Mouse (Mus musculus) gastrocnemius, postnatal 10 days (tissue): ENCODE data around the gene Kdm4b. TPM values are rescaled to one million over a fixed set of nuclear protein-coding genes. Genes with fewer than 3 reads are reported as not detected.

Source experiments
- DNase-seq: peaks from one replicate; pipeline ENCODE4 v3.0.0; 2021; ENCODE audit warnings: mixed read lengths
- total RNA-seq, 2 experiments: library from RNA; stranded (reverse); gene quantifications; 2 replicates each; pipeline ENCODE4 v1.2.3; 2021

Gene Kdm4b
- total RNA-seq, 2 experiments from 2014 or later, result 24.9 to 28.6 TPM

DNA sequence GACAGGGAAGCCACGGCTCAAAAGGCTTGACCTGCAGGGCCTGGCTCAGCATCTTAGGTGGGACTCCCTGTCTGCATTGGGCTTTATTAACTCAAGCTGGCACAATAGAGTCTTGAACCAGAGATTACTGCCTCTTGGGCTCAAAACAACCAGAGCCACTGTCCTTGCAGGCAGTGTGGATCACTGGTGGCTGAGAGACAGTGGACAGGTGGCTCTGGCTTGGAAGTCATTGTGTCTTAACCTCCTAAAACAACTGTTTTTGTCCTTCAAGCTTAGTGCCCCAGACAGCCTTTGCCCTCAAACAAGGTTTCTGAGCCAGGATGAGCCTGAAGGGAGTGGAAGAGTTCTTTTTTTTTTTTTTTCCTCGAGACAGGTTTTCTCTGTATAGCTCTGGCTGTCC lies 19.5 kb downstream of the Kdm4b start:
- no peak for DNase-seq

DNA sequence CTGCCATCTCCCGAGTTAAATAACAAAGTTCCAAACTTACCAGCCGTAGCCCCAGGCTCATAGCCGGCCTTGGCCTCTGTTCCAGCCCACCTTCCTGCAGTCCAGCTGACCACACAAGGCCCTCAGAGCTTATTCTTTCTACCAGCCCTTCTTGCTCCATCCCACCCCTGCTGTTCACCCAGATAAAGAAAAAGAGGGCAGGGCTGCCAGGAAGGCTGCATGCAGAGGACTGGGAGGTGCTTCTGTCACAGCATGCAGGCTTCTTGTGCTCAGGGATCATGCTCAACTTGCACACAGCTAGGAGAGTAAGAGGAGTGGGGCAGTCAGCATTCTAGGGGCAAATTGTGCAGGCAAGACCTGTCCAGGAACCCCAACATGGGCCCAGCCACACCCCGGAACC lies 22.3 kb downstream of the Kdm4b start:
- no peak for DNase-seq

DNA sequence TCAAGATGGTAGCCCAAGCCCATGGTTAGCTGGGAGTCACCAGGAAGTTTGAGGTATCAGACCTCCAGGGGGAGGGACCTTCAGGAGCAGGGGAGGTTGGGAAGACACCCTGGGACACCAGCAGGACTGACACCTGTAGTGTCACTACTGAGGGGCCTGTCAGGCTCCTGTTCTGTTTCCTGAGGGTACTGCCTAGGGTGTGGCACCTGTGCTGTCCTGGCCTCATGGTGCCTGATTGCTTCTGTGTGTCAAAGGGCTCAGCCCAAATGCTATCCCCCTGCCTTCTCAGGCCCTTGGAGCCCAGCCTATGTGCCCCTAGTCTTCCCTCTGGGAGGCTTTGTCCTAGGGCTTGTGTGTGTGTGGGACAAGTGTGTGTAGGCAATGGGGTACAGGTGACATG lies 22.7 kb downstream of the Kdm4b start:
- no peak for DNase-seq

DNA sequence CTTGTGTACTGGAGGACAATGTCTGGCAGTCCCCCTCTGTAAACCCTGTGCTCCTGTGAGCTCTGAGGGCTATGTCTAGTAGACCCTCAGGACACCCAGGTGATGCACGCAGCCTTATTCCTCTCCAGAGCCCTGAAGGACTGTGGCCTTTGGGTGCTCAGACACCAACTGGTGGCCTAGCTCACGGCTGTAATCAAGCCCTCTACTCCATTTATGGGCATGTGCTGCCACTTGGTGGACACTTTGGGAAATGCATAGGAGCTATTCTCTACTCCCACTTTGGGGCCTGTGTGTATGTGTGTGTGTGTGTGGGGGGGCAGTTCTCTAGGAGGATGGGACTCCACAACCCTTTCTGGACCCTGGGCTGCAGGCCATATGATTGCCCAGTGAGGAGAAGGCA lies 24.8 kb downstream of the Kdm4b start:
- peak; percentile 91 for DNase-seq

DNA sequence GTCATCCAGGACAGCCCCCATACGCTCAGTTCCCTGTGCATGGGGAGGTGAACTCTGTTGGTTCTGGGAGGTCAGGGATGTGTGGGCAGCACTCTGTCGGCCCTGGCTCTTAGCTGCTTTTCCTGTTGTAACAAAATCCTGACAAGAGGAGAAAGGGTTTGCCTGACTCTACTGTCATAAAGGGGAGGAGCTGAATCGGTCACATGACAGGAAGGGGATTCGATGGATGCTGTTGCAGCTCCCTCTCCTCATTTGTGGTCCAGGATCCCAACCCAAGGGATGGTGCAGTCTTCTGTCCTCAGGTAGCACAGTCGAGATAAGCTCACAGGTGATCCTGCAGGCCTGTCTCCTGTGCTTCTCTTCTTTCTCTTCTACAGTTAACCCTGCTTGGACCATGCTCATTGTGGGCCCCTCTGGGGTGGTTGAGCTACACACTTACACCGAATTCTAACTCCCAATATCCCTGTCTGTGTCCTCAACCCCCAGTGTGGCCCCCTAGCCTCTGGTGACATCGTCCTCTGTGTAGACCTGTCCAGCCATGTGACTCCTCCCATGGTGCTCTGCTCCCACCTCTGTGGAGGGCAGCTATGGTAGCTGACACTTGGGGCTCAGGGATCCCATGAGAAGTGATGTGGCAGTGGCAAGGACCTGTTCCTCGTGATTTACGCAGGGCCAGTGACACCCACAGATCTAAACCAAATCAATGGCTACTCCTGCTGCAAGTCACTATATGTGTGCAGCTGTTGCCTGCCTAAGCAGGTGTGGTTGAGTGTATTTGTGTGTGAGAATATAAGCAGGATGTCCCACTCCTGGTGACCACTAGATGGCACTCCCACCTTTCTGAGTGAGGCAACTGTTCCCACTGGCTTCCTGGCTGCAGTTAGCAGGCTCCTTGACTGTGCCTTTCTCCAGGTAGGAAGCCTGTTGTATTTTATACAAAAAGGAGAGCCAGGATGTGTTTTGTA lies 31.3 kb downstream of the Kdm4b start:
- DNase-seq, result peak; percentile 56

DNA sequence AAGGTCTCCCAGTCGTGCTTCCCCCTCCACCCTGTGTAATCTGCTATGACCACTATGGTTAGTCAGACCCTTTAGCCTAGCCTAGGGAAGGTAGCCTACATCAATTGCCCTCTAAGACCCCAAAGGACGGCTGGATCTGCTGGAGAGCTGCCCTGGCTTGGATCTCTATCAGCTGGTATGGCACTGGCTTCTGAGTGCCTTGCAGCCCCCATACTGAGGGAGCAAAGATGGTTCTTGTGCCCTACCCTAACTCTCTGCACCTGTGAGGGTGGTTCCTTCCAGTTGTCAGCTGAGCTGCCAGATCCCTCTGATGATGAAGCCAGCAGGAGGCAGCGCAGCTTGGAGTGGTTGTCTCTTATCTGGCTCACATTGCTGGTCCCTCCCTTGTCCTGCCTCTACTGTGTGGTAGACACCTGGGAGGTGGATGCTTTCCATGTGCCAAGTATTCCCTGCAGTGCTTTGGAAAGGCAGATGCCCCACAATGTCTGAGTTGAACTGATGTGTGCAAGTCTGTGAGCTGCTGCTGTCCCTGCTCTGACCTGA lies 33.4 kb downstream of the Kdm4b start:
- no peak for DNase-seq

DNA sequence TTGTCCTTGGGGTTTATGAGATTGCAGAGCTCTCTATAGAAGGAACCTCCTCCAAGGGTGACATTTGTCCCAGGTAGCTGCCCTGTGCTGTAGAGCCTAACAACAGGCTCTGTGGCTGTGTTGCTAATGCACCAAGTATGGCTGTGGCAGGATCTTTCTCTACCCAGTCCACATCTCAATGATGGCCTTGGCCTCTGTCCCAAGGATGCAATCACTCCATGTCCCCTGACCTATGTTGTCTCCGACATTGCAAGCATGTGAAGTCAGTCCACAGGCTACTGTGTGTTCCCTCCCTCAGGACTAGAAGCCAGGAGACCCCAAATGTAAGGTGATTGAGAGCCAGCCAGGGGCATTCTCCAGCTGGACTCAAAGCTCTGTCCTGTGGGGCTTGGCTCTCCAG lies 34.0 kb downstream of the Kdm4b start:
- no peak for DNase-seq

DNA sequence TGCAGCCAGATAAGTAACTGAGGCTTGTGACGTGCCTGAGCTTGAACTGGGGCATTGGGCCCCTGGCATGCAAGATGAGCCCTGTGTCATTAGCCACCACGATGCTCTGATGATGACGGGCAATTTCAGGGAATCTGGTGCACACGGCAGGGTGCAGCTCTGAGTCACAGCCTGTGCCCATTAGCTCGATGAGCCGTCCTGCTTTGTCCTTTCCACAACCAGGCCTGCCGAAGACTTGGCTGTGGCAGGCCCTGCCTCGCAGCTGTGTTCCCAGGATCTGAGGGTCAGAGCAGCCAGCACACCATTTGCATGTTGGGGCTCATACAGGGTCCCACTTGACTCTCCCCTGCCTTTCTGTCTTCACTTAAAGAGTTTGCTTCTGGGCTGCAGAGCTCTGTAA lies 34.6 kb downstream of the Kdm4b start:
- DNase-seq, result no peak

DNA sequence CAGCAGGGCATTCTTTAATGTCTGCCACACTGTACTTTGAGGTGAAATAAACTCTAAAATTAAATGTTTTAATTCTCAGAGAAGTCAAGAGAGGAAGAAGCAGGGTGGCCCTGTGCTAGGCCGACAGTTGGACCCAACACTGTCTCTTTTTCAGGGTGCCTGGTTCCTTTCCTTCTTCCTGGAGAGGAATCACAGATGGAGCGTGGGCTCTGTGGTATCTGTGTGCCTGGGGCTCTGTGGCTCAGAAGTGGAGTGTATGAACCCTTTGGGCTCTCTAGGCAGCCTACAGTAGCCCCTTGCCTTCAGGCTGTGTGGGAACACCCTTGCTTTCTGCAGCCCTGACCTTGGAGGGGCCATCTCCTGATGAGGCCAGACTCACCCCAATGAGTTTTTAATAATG lies 35.7 kb downstream of the Kdm4b start:
- DNase-seq, result no peak

DNA sequence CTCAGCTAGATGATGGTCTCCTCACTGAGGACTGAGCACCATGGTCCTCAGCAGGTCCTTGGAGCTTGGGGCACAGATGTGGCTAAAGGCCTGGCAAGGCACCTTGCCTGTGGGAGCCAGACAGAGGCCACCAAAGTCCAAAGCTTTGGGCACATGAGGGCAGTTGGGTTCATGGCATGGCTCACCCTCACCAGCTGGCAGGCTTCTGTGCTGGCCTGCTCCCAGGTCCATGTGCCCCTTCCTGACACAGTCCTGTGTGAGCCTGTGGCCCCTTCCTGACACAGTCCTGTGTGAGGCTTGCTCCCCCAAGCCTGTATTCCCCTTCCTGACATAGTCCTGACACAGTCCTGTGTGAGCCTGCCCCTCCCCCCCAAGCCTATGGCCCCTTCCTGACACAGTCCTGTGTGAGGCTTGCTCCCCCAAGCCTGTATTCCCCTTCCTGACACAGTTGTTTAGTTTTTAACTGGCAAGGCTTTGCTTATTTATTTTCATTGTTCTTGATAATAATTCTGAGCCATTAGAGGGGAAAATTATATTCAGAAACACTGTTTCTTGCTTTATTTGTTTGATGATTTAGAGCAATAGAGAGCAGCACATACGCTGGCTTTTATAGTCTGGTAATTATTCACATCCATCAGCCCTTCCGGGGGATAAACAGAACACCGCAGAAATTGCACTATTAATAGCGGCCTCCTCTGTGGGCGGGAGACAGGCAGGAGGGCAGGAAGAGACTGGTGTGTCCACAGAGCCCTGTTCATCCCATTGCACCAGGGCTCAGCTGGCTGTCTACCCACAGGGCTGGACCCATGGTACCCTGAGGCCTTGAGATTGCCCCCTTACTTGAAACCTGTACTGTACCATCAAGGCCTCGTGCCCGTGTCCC lies 40.2 kb downstream of the Kdm4b start:
- no peak for DNase-seq

DNA sequence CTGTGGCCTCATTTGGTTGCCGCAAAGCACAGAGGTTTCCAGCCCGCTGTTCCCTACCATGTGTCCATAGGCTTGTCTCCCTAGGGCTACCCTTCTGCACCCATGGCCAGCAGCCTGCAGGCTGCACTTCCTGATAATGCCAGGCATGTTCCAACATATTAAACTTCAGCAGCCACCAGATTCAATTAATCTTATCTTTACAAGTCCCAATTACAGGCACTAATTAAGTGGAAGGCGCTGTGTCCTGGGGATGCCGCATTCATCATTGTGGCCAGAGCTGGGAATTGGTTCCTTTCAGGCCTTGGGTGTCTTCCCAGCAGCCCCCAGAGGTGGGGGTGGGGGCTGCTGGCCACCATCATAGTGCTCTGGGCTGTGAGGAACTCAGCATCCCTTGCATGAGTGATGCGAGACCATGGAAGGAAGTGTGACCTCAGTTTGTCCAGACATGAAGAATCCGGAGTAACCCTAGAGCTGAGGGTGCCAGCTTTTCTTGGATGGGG lies 42.5 kb downstream of the Kdm4b start:
- DNase-seq, result no peak

DNA sequence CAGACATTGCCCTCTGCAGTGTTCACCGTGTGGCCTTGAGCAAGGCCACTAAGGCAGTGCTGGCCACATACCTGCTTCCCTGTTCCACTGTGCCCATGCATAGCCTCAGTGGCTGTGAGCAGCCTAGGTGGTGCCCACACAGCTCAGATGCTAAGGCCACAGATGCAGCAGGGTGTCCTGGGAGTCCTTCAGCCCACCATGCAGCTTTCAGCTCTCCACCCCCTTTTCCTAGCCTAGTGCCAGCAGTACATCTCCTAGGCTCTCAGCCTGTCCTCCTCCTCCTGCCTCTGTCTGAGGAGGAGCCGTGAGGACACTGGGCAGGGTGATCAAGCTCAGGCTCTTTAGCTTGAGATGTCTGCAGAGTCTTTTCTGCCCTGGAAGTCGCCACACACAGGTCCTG lies 44.2 kb downstream of the Kdm4b start:
- no peak for DNase-seq

DNA sequence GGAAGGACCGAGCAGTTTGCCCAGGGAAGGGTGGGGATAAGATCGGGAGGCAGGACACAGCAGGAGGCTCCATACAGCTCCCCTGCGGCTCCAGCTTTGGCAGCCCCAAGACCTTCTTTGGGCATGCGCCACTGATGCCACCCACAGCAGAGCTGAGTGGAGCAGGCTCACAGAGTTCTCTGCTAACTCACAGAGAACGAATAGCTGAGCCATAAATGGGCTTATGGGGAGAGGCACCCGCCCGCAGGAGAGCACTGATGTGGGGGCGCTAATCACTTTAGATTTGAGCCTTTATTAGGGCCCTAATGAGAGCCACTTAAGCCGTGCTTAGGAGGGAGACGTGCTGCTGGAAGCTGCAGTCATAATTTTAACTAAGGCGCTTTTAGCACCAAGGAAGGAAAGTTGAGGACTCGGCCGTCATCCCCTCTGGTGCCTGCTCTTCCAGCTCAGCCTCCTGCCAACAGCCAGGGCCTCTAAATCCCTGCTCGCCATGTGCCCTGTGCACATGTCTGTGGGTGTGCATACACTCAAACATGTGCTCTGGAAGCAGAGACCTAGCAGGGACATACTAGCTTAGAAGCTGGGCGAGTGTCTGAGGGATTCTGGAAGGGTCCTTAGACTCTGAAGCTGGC lies 45.3 kb downstream of the Kdm4b start:
- DNase-seq, result no peak

DNA sequence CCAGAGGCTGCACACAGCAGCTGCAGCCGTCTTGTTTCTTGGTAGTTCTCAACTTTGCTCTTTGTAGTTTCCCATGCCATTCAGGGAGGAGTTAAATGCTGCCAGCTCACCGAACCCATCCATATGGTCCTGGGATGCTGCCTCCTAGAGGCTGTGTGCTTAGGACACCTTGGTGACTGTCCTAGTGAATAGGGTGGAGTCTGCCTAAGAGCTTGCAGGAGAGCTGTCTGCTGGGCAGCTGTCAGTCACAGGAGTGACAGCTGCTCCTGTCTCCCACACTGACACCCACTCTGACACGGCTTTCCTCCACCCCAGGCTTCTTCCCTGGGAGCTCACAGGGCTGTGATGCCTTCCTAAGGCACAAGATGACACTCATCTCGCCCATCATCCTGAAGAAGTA lies 46.2 kb downstream of the Kdm4b start:
- DNase-seq, result no peak

DNA sequence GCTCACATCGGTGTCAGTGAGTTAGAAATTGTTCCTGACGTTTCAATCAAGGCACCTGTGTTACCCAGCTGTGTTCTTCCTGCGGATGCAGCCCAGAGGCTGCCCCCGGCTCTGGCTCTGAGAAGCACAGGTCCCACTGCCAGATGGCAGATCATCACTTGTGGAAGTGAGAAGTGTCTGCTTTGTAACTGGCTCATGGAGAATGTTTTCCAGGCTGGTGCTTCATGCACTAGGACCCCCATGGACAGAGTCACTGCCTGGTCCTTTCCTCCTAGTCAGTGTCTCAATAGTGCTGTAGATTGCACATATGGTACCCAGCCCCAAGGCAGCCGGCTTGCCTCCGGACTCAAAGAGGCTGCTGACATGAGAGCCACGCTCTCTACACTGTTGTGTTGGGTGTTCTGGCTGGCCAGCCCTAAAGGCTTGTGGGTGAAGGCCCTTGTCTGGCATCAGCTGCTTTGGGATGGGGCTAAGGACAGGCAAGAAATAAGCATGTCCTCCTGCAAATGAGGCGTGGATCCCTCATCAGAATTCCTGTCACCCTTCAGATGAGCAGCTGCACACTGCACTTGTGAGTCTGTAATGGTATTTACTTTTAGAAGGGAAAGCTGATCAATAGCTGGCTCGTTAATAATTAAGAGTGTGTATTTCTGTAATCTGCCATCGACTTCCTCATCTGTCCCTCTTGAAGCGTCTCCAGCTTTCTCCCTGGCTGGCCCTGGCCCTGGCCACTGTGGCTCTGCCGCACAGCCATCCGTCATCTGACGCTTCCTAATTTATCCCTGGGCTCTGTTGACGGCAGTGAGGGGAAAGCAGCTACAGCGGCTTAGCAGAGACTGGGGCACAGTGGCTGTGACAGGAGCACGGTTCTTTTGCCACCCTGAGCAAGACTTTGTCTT lies 47.5 kb downstream of the Kdm4b start:
- no peak for DNase-seq

DNA sequence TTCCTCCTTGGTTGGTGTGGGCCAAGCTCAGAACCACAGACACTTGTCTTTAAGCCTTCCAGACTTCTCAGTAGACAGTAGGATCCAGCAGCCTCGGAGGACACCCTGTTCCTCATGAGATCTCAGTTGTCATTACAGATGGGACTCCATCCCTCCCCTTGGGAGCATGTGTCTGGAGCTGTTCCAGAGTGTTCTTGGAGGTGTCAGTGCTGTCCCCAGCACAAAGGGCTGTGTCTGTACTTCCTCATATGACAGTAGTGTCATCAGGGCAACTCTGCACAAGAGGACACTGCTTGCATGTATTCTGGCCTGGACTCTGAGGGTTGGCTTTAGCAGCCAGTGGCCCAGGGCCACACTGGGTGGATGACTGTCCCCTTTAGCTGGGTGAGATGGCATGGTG lies 49.0 kb downstream of the Kdm4b start:
- DNase-seq, result no peak

DNA sequence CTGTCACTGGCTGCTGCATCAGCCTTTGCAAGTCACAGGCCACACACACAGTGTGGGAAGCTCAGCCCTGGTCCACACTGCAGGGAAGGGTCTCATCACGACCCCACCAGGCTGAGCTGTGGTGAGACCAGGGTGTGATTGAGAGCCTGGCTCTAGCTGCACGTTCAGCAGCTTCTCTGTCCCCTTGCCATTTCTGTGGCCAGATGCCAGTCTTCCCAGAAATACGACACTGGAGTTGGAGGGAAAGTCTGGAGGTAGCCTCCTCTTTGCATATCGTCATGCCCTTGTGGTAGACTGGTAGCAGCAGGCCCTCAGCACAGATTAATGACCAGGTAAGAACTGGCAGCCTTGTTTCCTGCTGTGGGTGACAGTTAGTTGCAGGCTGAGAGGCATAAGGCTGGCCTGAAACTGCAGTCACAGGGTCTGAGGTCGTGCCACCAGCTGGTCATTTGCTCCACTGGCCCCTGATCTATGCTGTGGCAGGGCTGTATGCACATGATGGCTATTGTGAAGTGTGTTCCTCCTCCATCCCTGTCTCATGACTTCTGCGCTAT lies 53.5 kb downstream of the Kdm4b start:
- DNase-seq, result no peak

DNA sequence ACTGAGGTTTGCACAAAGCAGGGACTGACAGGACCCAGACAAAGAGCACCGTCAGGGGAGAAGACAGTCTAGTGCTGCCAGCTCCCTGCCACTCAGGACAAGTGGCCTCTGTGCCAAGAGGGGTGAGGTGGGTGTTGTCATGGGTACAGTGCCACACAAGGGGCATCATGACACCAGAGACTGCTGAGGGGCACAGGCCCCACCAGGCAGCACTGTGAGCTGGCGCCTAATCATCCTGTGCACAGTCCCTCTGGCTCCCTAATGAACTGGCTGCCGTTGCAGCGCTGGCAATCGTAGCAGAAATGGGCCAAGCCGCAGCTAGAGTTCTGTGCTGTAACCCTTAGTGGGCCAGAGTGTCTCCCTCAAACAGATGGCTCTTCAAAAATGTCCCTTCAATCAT lies 54.4 kb downstream of the Kdm4b start:
- DNase-seq, result no peak

DNA sequence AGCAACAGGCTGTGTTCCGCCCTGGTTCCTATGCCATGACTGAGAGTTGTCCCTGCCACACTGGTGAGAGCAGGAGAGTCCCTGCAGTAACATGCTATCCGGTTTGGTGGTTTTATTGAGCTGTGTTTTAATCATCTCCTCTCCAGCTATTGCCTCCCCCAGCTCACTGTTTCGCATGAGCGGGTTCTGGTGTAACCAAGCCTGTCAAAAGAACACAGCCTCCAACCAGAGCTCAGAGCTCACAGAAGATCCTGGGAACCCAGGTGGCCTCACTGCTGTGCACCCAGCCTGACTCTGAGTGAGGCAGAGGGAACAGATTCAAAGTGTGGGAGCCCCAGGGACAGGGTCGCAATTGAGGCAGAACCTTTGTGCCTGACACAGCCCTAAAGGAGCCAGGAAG lies 55.3 kb downstream of the Kdm4b start:
- no peak for DNase-seq

DNA sequence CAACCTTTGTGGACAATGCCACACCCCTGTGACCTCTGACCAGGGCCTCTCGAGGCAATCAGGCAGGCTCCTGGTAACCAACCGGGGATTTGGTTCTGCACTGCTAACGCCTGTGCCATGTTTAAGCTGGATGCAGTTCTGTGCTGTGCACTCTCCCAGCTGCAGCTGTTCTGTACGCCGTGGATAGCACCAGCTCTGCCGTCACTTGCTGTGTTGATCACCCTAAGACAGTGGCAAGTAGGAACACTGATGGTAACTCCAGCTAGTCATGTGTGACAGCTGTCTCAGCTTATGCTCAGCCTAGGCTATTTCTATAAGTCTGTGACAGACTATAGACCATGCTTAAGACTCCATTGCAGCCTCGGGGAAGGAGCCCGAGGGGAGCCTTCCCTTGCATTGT lies 57.1 kb downstream of the Kdm4b start:
- no peak for DNase-seq

DNA sequence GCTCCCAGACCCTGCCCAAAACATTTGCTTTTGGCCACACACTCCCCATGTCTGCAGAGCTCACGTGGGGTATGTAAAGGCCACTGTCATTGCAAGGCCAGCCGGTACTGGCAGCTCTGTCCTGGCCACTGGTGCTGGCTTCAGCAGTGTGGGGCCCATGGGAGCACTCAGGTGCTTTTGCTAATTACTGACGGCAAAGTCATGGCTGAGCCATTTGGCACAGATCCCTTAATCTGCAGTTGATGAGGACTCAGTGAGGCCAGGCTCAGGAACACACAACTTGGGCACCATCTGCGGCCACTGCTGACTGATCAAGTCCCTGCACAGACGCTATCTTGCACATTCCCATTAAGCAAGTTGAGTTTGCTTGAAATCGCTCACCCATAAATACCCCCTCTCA lies 59.0 kb downstream of the Kdm4b start:
- no peak for DNase-seq
